Mouse (Mus musculus): ENCODE measurements around the gene Aldh9a1. TPM values are rescaled to one million over a fixed set of nuclear protein-coding genes. Genes with fewer than 3 reads are reported as not detected.
"Not testable (repeated sequence)": the region's sequence is repeated elsewhere in the genome, so short reads cannot be mapped to it uniquely, and the experiment has no call there.

Aldh9a1 gene
- polyA plus RNA-seq, 2 experiments: 32.7 to 46.7 TPM

DNA sequence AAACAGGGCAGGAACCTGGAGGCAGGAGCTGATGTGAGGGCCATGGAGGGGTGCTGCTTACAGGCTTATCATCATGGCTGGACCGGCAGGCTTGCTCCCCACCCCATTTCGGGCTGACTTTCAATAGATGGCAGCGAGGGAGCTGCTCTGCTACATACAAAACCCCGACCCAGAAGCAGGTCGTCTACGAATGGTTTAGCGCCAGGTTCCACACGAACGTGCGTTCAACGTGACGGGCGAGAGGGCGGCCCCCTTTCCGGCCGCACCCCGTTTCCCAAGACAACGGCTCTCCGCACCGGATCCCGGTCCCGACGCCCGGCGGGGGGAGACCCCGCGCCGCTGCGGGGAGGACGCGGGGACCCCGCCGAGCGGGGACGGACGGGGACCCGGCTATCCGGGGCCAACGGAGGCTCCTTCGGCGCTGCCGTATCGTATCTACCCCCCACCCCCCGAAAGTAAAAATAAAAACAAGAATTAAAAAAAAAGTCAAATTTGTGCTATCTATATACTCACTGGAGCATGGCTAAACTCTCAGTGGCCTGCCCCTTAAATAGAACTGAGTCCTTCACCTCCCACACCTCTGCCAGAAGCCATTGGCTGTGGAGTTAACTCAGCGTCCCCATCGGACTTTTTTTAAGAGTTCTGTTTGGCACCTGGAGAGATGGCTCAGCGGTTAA lies 9.5 kb upstream of the Aldh9a1 start:
- Histone ChIP-seq H3K4me2 (replicated peaks; ENCODE audit: low read depth, low read length, severe bottlenecking) (peak overlapping the region; percentile 72), H3K36me3 (ENCODE audit: control insufficient read depth, insufficient read depth, low read length) (no peaks in the 10 kb centered on the region), H3K27ac (replicated peaks; ENCODE audit: low read depth, low read length) (no peak overlapping the region), H3K4me3 (replicated peaks; ENCODE audit: low read length) (peak overlapping the region; percentile 46), H3K27me3 (ENCODE audit: control insufficient read depth, insufficient read depth, low read length) (no peaks in the 10 kb centered on the region), H3K9me3 (ENCODE audit: control insufficient read depth, low read length) (no peaks in the 10 kb centered on the region), H3K9ac (ENCODE audit: low read depth, low read length, severe bottlenecking) (peak overlapping the region; percentile 55), H3K4me1 (ENCODE audit: control insufficient read depth, insufficient read depth, low read length) (no peaks in the 10 kb centered on the region)
- WGBS: 2% methylated on average over 44 of the region's 47 CpGs
- no peak for TF ChIP-seq POLR2A (IDR thresholded peaks at IDR 0.05; ENCODE audit: borderline replicate concordance, extremely low read depth, insufficient read depth, insufficient read length)
- no peak for DNase-seq (ENCODE audit: low spot score)
- ATAC-seq (ENCODE audit: low FRiP score, low read depth): peak; percentile 49; the same call in 1 of the 2 replicates

GRCm38 (mm10) chr1:167340910-167341528 lies 8.8 kb upstream of the Aldh9a1 start:
- H3K4me1 ChIP-seq (ENCODE audit: control insufficient read depth, insufficient read depth, low read length): no peaks in the 10 kb centered on the region
- H3K27ac ChIP-seq (replicated peaks; ENCODE audit: low read depth, low read length): no peak overlapping the region
- H3K27me3 ChIP-seq (ENCODE audit: control insufficient read depth, insufficient read depth, low read length): no peaks in the 10 kb centered on the region
- TF ChIP-seq POLR2A (IDR thresholded peaks at IDR 0.05; ENCODE audit: borderline replicate concordance, extremely low read depth, insufficient read depth, insufficient read length): no peak
- no peak overlapping the region for H3K9ac ChIP-seq (ENCODE audit: low read depth, low read length, severe bottlenecking)
- no peaks in the 10 kb centered on the region for H3K9me3 ChIP-seq (ENCODE audit: control insufficient read depth, low read length)
- DNase-seq (ENCODE audit: low spot score) (no peak), ATAC-seq (ENCODE audit: low FRiP score, low read depth) (no peak)
- H3K4me2 ChIP-seq (replicated peaks; ENCODE audit: low read depth, low read length, severe bottlenecking): no peak overlapping the region
- 88% methylated on average over 3 of the region's 3 CpGs for WGBS
- no peak overlapping the region for H3K4me3 ChIP-seq (replicated peaks; ENCODE audit: low read length)
- no peaks in the 10 kb centered on the region for H3K36me3 ChIP-seq (ENCODE audit: control insufficient read depth, insufficient read depth, low read length)

DNA sequence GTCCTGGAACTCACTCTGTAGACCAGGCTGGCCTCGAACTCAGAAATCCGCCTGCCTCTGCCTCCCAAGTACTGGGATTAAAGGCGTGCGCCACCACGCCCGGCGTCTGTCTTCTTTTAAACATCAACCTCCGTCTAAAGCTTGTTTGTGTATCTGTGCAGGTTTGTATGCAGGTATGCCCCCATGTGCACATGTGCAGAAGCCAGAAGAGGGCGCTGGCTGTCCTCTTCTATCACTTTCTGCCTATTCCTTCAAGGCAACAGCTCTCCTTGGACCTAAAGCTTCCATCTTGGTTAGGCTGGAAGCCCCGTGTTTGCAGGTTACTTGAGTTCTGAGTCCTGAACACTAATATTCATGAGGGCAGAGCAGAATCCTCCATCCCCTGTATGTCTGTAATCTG lies 7.0 kb upstream of the Aldh9a1 start:
- ATAC-seq (ENCODE audit: low FRiP score, low read depth) (no peak), DNase-seq (ENCODE audit: low spot score) (no peak)
- no peaks in the 10 kb centered on the region for H3K27me3 ChIP-seq (ENCODE audit: control insufficient read depth, insufficient read depth, low read length)
- H3K36me3 ChIP-seq (ENCODE audit: control insufficient read depth, insufficient read depth, low read length): no peaks in the 10 kb centered on the region
- no peak overlapping the region for H3K9ac ChIP-seq (ENCODE audit: low read depth, low read length, severe bottlenecking)
- H3K9me3 ChIP-seq (ENCODE audit: control insufficient read depth, low read length): no peaks in the 10 kb centered on the region
- 88% methylated on average over 10 of the region's 10 CpGs for WGBS
- H3K4me1 ChIP-seq (ENCODE audit: control insufficient read depth, insufficient read depth, low read length): no peaks in the 10 kb centered on the region
- no peak for TF ChIP-seq POLR2A (IDR thresholded peaks at IDR 0.05; ENCODE audit: borderline replicate concordance, extremely low read depth, insufficient read depth, insufficient read length)
- H3K4me3 ChIP-seq (replicated peaks; ENCODE audit: low read length): no peak overlapping the region
- no peak overlapping the region for H3K4me2 ChIP-seq (replicated peaks; ENCODE audit: low read depth, low read length, severe bottlenecking)
- no peak overlapping the region for H3K27ac ChIP-seq (replicated peaks; ENCODE audit: low read depth, low read length)

DNA sequence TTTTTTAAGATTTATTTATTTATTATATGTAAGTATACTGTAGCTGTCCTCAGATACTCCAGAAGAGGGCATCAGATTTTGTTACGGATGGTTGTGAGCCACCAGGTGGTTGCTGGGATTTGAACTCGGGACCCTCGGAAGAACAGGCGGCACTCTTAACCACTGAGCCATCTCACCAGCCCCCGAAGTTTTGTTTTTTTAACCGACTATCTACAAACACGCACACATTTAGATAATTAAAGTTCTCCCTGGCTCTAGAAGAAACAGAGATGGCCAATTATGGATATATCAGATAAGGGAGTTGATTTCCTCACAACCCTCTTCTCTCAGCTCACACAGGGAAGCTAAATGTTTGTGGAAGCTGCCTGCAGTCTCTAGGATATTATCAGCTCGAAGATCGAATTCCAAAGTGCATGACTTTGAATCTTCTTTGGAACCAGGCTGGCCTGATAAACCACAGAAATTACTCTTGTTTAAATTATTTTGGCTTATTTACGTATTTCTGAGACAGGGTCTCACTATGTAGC lies 3.7 kb upstream of the Aldh9a1 start:
- H3K27me3 ChIP-seq (ENCODE audit: control insufficient read depth, insufficient read depth, low read length); H3K36me3 ChIP-seq (ENCODE audit: control insufficient read depth, insufficient read depth, low read length); H3K27ac ChIP-seq (replicated peaks; ENCODE audit: low read depth, low read length); ATAC-seq (ENCODE audit: low FRiP score, low read depth); H3K9ac ChIP-seq (ENCODE audit: low read depth, low read length, severe bottlenecking); H3K4me3 ChIP-seq (replicated peaks; ENCODE audit: low read length); H3K4me2 ChIP-seq (replicated peaks; ENCODE audit: low read depth, low read length, severe bottlenecking); DNase-seq (ENCODE audit: low spot score); H3K9me3 ChIP-seq (ENCODE audit: control insufficient read depth, low read length); H3K4me1 ChIP-seq (ENCODE audit: control insufficient read depth, insufficient read depth, low read length): not testable (repeated sequence)
- 94% methylated on average over 10 of the region's 10 CpGs for WGBS

- not testable (repeated sequence) for H3K27ac ChIP-seq (replicated peaks; ENCODE audit: low read depth, low read length); H3K27me3 ChIP-seq (ENCODE audit: control insufficient read depth, insufficient read depth, low read length); H3K4me3 ChIP-seq (replicated peaks; ENCODE audit: low read length); DNase-seq (ENCODE audit: low spot score); ATAC-seq (ENCODE audit: low FRiP score, low read depth); H3K9ac ChIP-seq (ENCODE audit: low read depth, low read length, severe bottlenecking); H3K4me1 ChIP-seq (ENCODE audit: control insufficient read depth, insufficient read depth, low read length); H3K36me3 ChIP-seq (ENCODE audit: control insufficient read depth, insufficient read depth, low read length); H3K9me3 ChIP-seq (ENCODE audit: control insufficient read depth, low read length)
- 0 out of 2 replicates have a peak overlapping the region, but pooled peaks have one; percentile 81 for H3K4me2 ChIP-seq (replicated peaks; ENCODE audit: low read depth, low read length, severe bottlenecking)
- 62% methylated on average over 3 of the region's 3 CpGs for WGBS
Measured at GRCm38 (mm10) chr1:167349206-167349605, 585 bp upstream of the Aldh9a1 start.

Data from limb, embryonic 14.5 days (tissue).